Mouse (Mus musculus) hindbrain, embryonic 13.5 days (tissue): ENCODE results near the gene Csnk1g2. TPM values are rescaled to one million over a fixed set of nuclear protein-coding genes. Genes with fewer than 3 reads are reported as not detected.

Experiments used
- ATAC-seq: fragments of 200-750 bp; cut with Nextera tagmentation; 2 replicates; pipeline ENCODE4 v1.8.0; 2017; ENCODE audit warnings: moderate TSS enrichment; ENCODE audit not compliant: low FRiP score
- H3K27ac ChIP-seq: fragments of 300-500 bp; sonication (generic); 2 replicates; pipeline ENCODE4 v1.5.1; 2015; ENCODE audit warnings: inconsistent platforms, mild to moderate bottlenecking, moderate library complexity
- H3K27me3 ChIP-seq: fragments of 300-500 bp; sonication (generic); 2 replicates; pipeline ENCODE4 v1.6.1; 2015; ENCODE audit warnings: mild to moderate bottlenecking, inconsistent platforms
- H3K36me3 ChIP-seq: fragments of 300-500 bp; sonication (generic); 2 replicates; pipeline ENCODE4 v1.6.1; 2015; ENCODE audit warnings: mild to moderate bottlenecking, inconsistent platforms
- H3K4me1 ChIP-seq: fragments of 300-500 bp; sonication (generic); replicated peaks from 2 replicates; pipeline ENCODE4 v1.6.1; 2015; ENCODE audit warnings: inconsistent platforms
- H3K4me2 ChIP-seq: fragments of 300-500 bp; sonication (generic); 2 replicates; pipeline ENCODE4 v1.6.1; 2015; ENCODE audit warnings: inconsistent platforms, mild to moderate bottlenecking, moderate library complexity
- H3K4me3 ChIP-seq: fragments of 300-500 bp; sonication (generic); 2 replicates; pipeline ENCODE4 v1.5.1; 2015; ENCODE audit warnings: mild to moderate bottlenecking, inconsistent platforms
- H3K9ac ChIP-seq: fragments of 300-500 bp; sonication (generic); 2 replicates; pipeline ENCODE4 v1.6.1; 2015; ENCODE audit warnings: mild to moderate bottlenecking, inconsistent platforms
- H3K9me3 ChIP-seq: fragments of 300-500 bp; sonication (generic); 2 replicates; pipeline ENCODE4 v1.6.1; 2016; ENCODE audit warnings: inconsistent platforms
- WGBS: fragments of 180-500 bp; shearing (Covaris S2); methylation state at CpG from one replicate; pipeline ENCODE4 v1.1.7; 2015; 5-methylcytosine and 5-hydroxymethylcytosine counted together
- polyA plus RNA-seq: library from polyadenylated mRNA; unstranded; fragments of >200 nt; fragmentation: Nextera tagmentation; extraction: Ambion mirVana; gene quantifications from 2 replicates; pipeline ENCODE4 v1.2.1, GENCODE M21; 2015

The Csnk1g2 gene
- polyA plus RNA-seq, result 98.5 and 102 TPM in 2 replicates

GRCm38 (mm10) chr10:80622661-80623456, at the start of gene Csnk1g2:
TSS of gene Csnk1g2 (plus strand) at chr10:80622838.
- Histone ChIP-seq H3K4me2 (peak within 1 kb of the TSS; percentile 98), H3K9ac (peak within 1 kb of the TSS; percentile 97), H3K4me1 (peaks cover 49% of the 10 kb centered on the region), H3K27ac (peak within 1 kb of the TSS; percentile 96), H3K4me3 (peak within 1 kb of the TSS; percentile 81), H3K9me3 (no peaks in the 10 kb centered on the region), H3K36me3 (no peaks in the 10 kb centered on the region), H3K27me3 (no peaks in the 10 kb centered on the region)
- ATAC-seq, result peak; percentile 8
- under 1% methylated on average over 85 of the region's 85 CpGs for WGBS

DNA sequence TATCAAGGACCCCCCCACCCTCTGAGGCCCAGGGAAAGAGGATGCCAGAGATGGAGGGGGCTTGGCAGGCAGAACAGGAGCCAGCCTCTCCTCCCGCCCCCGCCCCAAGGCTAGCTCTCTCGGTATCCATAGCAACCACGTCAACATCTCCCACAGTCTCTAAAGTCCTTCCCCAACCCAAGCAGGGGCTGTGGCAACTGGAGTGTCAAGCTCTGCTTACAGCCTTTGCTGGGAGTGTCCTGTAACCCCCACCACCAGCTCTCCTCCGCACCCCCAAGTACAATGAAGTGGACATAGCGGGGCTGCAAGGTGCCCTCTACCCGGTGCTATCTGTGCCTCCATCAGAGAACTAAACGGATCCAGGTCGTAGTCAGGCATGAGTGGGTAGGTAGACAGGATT, 48.7 kb upstream of the Csnk1g2 start:
- Histone ChIP-seq H3K27ac (no peak overlapping the region), H3K4me3 (no peak overlapping the region), H3K9me3 (no peaks in the 10 kb centered on the region), H3K4me2 (peak overlapping the region; percentile 2; the same call in 1 of the 2 replicates), H3K27me3 (no peaks in the 10 kb centered on the region), H3K4me1 (peaks cover 79% of the 10 kb centered on the region), H3K36me3 (no peaks in the 10 kb centered on the region), H3K9ac (peak overlapping the region; percentile 51)
- no peak for ATAC-seq
- 58% methylated on average over 9 of the region's 9 CpGs for WGBS

DNA sequence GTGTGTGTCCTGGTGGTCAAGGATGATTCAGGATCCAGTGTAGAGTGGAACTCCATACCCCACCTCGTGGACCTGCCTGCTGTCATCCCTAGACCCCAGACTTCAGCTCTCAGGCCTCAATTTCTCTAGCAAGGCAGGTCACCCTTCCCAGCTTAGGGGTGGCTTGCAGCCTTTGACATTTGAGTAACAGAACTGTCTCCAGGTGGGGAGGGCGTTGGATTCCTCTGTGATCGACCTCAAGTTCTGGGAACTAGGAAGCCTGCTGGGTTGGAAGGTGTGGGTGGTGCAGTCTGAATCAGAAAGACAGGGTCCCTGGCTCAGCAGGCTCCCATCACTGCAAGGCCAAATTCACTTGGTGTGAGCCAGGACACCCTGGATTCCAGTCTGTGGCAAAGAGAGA, 47.7 kb upstream of the Csnk1g2 start:
- H3K9me3 ChIP-seq, result no peaks in the 10 kb centered on the region
- peak overlapping the region; percentile 93 for H3K4me2 ChIP-seq
- 85% methylated on average over 3 of the region's 3 CpGs for WGBS
- no peaks in the 10 kb centered on the region for H3K36me3 ChIP-seq
- peak overlapping the region; percentile 86; the same call in 1 of the 2 replicates for H3K9ac ChIP-seq
- ATAC-seq, result no peak
- H3K4me1 ChIP-seq, result peaks cover 81% of the 10 kb centered on the region
- no peaks in the 10 kb centered on the region for H3K27me3 ChIP-seq
- no peak overlapping the region for H3K27ac ChIP-seq
- H3K4me3 ChIP-seq, result peak overlapping the region; percentile 77

DNA sequence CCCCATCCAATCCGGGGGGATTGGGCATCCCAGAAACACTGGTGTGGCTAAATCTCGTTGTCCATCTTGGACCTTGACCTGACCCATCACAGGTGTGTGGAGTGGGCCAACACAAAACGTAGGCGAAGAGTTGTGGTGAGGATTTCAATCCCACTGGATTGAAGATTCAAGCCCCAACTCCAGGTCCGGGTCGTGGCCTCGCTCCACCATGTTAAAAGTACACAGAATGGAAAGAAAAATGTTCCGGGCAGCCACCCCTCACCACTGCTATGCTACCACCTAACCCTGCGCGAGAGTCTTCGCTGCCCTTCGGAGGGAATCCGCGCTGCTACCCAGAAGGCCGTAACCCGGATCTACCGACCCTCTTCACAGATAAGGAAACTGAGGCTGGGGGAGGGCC, 46.7 kb upstream of the Csnk1g2 start:
- no peaks in the 10 kb centered on the region for H3K27me3 ChIP-seq
- H3K4me1 ChIP-seq, result peaks cover 71% of the 10 kb centered on the region
- 16% methylated on average over 17 of the region's 17 CpGs for WGBS

DNA sequence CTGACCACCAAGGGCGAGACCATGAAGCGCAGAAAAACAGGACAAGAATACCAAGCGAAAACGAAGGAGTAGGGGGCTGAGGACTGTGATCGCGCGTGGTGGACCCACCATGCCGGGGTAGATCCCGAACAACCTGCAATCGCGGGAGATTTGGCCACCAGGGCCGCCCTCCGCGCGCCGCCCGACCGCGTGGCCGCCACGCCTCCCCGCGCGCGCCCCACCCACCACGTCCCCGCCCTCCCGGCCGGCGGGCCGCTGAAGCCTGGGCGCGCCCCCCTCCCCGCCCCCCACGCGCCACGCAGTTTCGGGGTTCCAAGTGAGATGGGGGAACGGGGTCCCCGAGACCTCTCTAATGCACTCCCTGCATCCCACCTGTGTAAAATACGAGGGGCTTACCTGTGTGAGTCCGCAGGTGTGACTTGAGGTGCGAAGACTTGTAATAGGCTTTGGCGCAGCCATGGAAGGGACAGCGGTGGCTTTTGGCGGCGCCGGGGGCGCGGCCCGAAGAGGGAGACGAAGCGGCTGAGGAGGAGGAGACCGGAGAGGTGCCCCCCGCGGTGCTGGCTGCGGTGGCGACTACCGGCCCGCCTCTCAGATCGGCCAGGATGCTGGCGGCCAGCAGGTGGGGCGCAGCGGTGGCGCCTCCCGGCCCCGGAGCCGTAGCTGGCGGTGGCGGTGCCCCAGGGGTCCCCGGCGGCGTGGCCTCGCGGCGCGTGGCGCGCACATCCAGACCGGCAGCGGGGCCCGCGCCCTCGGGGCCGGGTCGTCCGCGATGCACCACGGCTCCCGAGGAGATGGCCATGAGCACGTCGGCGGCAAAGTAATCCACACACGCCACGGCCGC, 46.1 kb upstream of the Csnk1g2 start:
- peak; percentile 1; the same call in 1 of the 2 replicates for ATAC-seq
- Histone ChIP-seq H3K4me3 (peak overlapping the region; percentile 77), H3K27me3 (no peaks in the 10 kb centered on the region), H3K4me2 (peak overlapping the region; percentile 93), H3K9ac (peak overlapping the region; percentile 86), H3K4me1 (peaks cover 65% of the 10 kb centered on the region), H3K36me3 (no peaks in the 10 kb centered on the region; the same call in 1 of the 2 replicates), H3K9me3 (no peaks in the 10 kb centered on the region), H3K27ac (peak overlapping the region; percentile 86)
- under 1% methylated on average over 89 of the region's 96 CpGs for WGBS

More for the DNA sequence above, 46.7 kb upstream of the Csnk1g2 start:
- peak overlapping the region; percentile 86 for H3K9ac ChIP-seq
- no peaks in the 10 kb centered on the region for H3K9me3 ChIP-seq
- H3K27ac ChIP-seq, result no peak overlapping the region
- H3K4me2 ChIP-seq, result peak overlapping the region; percentile 93
- no peaks in the 10 kb centered on the region for H3K36me3 ChIP-seq
- ATAC-seq, result no peak
- peak overlapping the region; percentile 77 for H3K4me3 ChIP-seq

DNA sequence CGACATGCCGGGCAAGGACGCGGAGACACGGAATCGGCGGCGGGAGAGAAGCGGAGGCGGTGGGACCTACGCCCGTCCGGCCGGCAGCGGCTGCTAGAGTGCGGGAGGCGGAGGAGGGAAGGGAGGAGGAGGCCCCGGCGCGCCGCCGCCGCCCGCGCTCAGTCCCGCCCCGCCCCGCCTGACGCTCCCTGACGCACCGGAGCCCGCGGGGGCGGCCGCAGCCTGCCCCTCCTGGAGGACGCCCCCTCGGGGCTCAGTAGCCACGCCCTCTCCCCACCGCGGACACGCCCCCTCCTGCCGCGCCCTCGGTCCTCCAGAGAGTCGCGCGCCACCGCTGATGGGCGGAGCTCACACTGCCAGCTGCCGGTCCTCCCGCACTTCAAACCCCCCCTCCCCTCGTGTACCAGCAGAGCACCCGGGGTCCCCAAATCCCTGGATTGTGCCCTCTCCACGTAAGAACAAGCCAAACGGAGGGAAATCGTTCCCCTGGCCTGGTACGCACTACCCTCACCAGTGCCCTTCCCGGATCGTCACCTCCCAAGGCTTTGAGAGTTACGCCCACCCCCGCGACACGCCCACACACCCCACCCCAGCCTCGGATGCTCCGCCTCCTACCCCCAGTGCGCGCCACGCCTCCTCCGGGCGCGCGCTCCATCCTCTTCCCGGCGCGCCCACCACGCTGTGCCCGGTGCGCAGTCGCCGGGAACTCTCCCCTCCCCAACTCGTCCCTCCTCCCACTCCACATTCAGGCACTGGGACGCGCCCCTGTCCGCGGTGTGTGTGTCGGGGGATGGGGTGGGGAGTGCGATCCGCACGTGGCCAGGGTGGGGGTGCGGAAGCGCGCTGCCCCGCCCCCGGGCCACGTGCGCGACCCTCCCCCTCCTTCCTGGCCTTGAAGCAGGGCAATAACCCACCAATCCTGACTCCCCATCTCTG, 45.2 kb upstream of the Csnk1g2 start, which contains the start of gene Klf16:
Klf16 (minus strand) TSS at position 127 of the 936 bp plus-strand sequence.
- peak within 1 kb of the TSS; percentile 86 for H3K9ac ChIP-seq
- ATAC-seq, result peak; percentile 75
- peak within 1 kb of the TSS; percentile 77 for H3K4me3 ChIP-seq
- H3K36me3 ChIP-seq, result peaks cover 6% of the 10 kb centered on the region
- H3K9me3 ChIP-seq, result no peaks in the 10 kb centered on the region
- WGBS, result under 1% methylated on average over 68 of the region's 97 CpGs
- H3K4me1 ChIP-seq, result peaks cover 58% of the 10 kb centered on the region
- peak within 1 kb of the TSS; percentile 93 for H3K4me2 ChIP-seq
- H3K27me3 ChIP-seq, result no peaks in the 10 kb centered on the region
- peak within 1 kb of the TSS; percentile 86 for H3K27ac ChIP-seq

DNA sequence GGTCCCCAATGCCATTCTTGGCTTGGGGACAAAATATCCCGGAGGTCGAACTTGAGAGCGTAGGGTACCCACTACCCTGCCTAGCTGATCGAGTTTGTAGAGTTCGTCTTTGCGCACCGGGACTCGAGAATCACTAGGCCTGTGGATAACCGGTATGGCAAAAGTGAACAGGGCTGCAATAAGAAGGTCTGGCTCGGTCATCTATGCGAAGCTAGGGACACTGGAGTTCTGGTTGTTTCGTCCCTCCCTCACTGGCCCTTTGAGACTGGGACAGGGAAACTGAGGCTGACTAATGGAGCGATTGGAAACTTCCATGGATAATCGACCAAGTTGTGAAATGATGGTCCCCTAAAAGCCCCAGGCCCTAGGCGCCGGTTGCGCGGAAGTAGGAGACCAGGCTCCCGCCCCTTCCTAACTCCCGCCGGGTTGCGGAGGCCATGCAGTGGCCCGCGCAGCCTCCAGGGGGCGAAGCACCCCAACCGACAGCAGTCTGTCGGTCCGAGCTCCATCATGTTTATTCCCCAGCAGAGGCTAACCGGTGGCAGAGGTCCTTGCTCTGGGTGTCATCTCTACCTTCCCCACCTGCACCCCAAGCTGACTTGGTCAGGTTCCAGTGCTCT, 44.4 kb upstream of the Csnk1g2 start:
- Histone ChIP-seq H3K4me3 (peak overlapping the region; percentile 77), H3K36me3 (peaks cover 9% of the 10 kb centered on the region), H3K9ac (peak overlapping the region; percentile 86), H3K27me3 (no peaks in the 10 kb centered on the region), H3K9me3 (no peaks in the 10 kb centered on the region), H3K4me1 (peaks cover 51% of the 10 kb centered on the region), H3K27ac (peak overlapping the region; percentile 86), H3K4me2 (peak overlapping the region; percentile 93)
- WGBS, result under 1% methylated on average over 29 of the region's 29 CpGs
- ATAC-seq, result peak; percentile 15; the same call in 1 of the 2 replicates

GRCm38 (mm10) chr10:80578911-80579310, 43.7 kb upstream of the Csnk1g2 start:
- 7% methylated on average over 8 of the region's 8 CpGs for WGBS
- Histone ChIP-seq H3K4me1 (peaks cover 45% of the 10 kb centered on the region), H3K4me2 (no peak overlapping the region; the same call in 1 of the 2 replicates), H3K9ac (no peak overlapping the region), H3K4me3 (no peak overlapping the region), H3K9me3 (no peaks in the 10 kb centered on the region), H3K36me3 (peaks cover 16% of the 10 kb centered on the region), H3K27me3 (no peaks in the 10 kb centered on the region), H3K27ac (no peak overlapping the region)
- no peak for ATAC-seq

DNA sequence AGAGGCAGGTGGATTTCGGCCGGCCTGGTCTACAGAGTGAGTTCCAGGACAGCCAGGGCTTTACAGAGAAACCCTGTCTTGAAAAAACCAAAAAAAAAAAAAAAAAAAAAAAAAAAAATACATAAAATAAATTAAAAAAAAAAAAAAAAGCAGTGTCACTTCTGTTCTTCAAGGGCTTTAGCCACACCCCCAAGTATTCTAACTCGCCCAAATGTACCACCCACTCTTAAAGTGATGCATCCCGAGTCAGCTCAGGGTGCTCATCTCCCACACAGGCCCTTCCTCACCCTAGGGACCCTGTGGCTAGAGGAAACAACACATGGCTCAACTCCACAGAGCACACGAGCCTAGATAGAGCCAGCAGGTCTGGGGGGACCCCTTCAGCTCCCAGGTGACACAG, 39.6 kb upstream of the Csnk1g2 start:
- H3K27me3 ChIP-seq, result no peaks in the 10 kb centered on the region
- no peak for ATAC-seq
- H3K9me3 ChIP-seq, result no peaks in the 10 kb centered on the region
- H3K4me1 ChIP-seq, result peaks cover 29% of the 10 kb centered on the region
- no peak overlapping the region for H3K4me3 ChIP-seq
- 82% methylated on average over 5 of the region's 5 CpGs for WGBS
- H3K36me3 ChIP-seq, result peaks cover 44% of the 10 kb centered on the region
- peak overlapping the region; percentile 8; the same call in 1 of the 2 replicates for H3K9ac ChIP-seq
- H3K4me2 ChIP-seq, result no peak overlapping the region
- no peak overlapping the region for H3K27ac ChIP-seq

GRCm38 (mm10) chr10:80584045-80584488, 38.6 kb upstream of the Csnk1g2 start:
- H3K4me1 ChIP-seq, result peaks cover 32% of the 10 kb centered on the region
- 69% methylated on average over 12 of the region's 12 CpGs for WGBS
- H3K27me3 ChIP-seq, result no peaks in the 10 kb centered on the region
- H3K9ac ChIP-seq, result no peak overlapping the region
- H3K4me3 ChIP-seq, result no peak overlapping the region
- H3K36me3 ChIP-seq, result peaks cover 44% of the 10 kb centered on the region
- H3K27ac ChIP-seq, result no peak overlapping the region
- ATAC-seq, result no peak
- no peak overlapping the region for H3K4me2 ChIP-seq
- no peaks in the 10 kb centered on the region for H3K9me3 ChIP-seq
